Mouse (Mus musculus) MN1 (cell line): ENCODE data around the gene Zfp385b.

ENCODE experiments used
- DNase-seq: peaks from one replicate; pipeline ENCODE4 v3.0.0-alpha.2; 2016; ENCODE audit warnings: low spot score

Zfp385b gene

GRCm38 (mm10) chr2:77518693-77519092 is 300.7 kb downstream of the Zfp385b start:
- no peak for DNase-seq

- DNase-seq: no peak
Observed at GRCm38 (mm10) chr2:77516606-77517005, 302.8 kb downstream of the Zfp385b start.

GRCm38 (mm10) chr2:77515654-77516053 is 303.8 kb downstream of the Zfp385b start:
- DNase-seq: no peak

GRCm38 (mm10) chr2:77515011-77515410 is 304.4 kb downstream of the Zfp385b start:
- DNase-seq: no peak

- DNase-seq: no peak
Observed at GRCm38 (mm10) chr2:77514476-77514875, 305.0 kb downstream of the Zfp385b start.

- DNase-seq: no peak
Observed at GRCm38 (mm10) chr2:77508731-77509130, 310.7 kb downstream of the Zfp385b start.

- no peak for DNase-seq
Observed at GRCm38 (mm10) chr2:77506308-77506707, 313.1 kb downstream of the Zfp385b start.

GRCm38 (mm10) chr2:77505614-77506013 is 313.8 kb downstream of the Zfp385b start:
- DNase-seq: no peak

- DNase-seq: no peak
Observed at GRCm38 (mm10) chr2:77503674-77504351, 315.6 kb downstream of the Zfp385b start.

- no peak for DNase-seq
Observed at GRCm38 (mm10) chr2:77503217-77503616, 316.2 kb downstream of the Zfp385b start.

GRCm38 (mm10) chr2:77502458-77502857 is 317.0 kb downstream of the Zfp385b start:
- DNase-seq: no peak

- no peak for DNase-seq
Observed at GRCm38 (mm10) chr2:77500480-77500879, 319.0 kb downstream of the Zfp385b start.

GRCm38 (mm10) chr2:77498379-77498778 is 321.1 kb downstream of the Zfp385b start:
- DNase-seq: no peak

- DNase-seq: no peak
Observed at GRCm38 (mm10) chr2:77497942-77498341, 321.5 kb downstream of the Zfp385b start.

GRCm38 (mm10) chr2:77496071-77496470 is 323.4 kb downstream of the Zfp385b start:
- DNase-seq: no peak

- DNase-seq: no peak
Observed at GRCm38 (mm10) chr2:77495344-77495743, 324.1 kb downstream of the Zfp385b start.

GRCm38 (mm10) chr2:77493695-77494094 is 325.7 kb downstream of the Zfp385b start:
- no peak for DNase-seq

- DNase-seq: no peak
Observed at GRCm38 (mm10) chr2:77487151-77487550, 332.3 kb downstream of the Zfp385b start.

- DNase-seq: no peak
Observed at GRCm38 (mm10) chr2:77481274-77481673, 338.2 kb downstream of the Zfp385b start.

- DNase-seq: no peak
Observed at GRCm38 (mm10) chr2:77477536-77477935, 341.9 kb downstream of the Zfp385b start.

GRCm38 (mm10) chr2:77476444-77476843 is 343.0 kb downstream of the Zfp385b start:
- DNase-seq: no peak

GRCm38 (mm10) chr2:77472254-77472837 is 347.1 kb downstream of the Zfp385b start:
- DNase-seq: no peak

GRCm38 (mm10) chr2:77470716-77471115 is 348.7 kb downstream of the Zfp385b start:
- no peak for DNase-seq

GRCm38 (mm10) chr2:77461413-77461812 is 358.0 kb downstream of the Zfp385b start:
- DNase-seq: no peak
